Mouse (Mus musculus) layer of hippocampus, adult 2 months (tissue): ENCODE data around the gene Rad1. TPM values are rescaled to one million over a fixed set of nuclear protein-coding genes. Genes with fewer than 3 reads are reported as not detected.
"Not testable (repeated sequence)": the region's sequence is repeated elsewhere in the genome, so short reads cannot be mapped to it uniquely, and the experiment has no call there.

Source experiments
- DNase-seq, 2 experiments: peaks; one replicate each; pipeline ENCODE4 v3.0.0; 2022; ENCODE audit warnings: low spot score in 2 of 2
- H3K27ac ChIP-seq: fragments of 200-600 bp; 2 replicates; pipeline ENCODE4 v1.8.1; 2022
- H3K4me3 ChIP-seq: fragments of 200-600 bp; 2 replicates; pipeline ENCODE4 v1.8.1; 2022; ENCODE audit warnings: mild to moderate bottlenecking
- CTCF ChIP-seq: fragments of 200-600 bp; conservative IDR thresholded peaks from 2 replicates; pipeline ENCODE4 v1.8.1; 2022; ENCODE audit warnings: antibody characterized with exemption, mild to moderate bottlenecking, moderate library complexity
- total RNA-seq, 2 experiments: library from RNA; stranded (reverse); gene quantifications; 2 replicates each; pipeline ENCODE4 v1.2.3; 2021

The Rad1 gene
- total RNA-seq, 2 experiments from 2014 or later, result 11.5 to 14.1 TPM

- peak overlapping the region; percentile 93 for H3K27ac ChIP-seq
- no peak for TF ChIP-seq CTCF
- peak in 1 of 2 experiments; percentile 15 for DNase-seq
- peak overlapping the region; percentile 76 for H3K4me3 ChIP-seq
These were observed 584 bp downstream of the Rad1 start for GRCm38 (mm10) chr15:10486365-10486839.

GRCm38 (mm10) chr15:10487246-10487645 lies 1.4 kb downstream of the Rad1 start:
- peak overlapping the region; percentile 76; the same call in 1 of the 2 replicates for H3K4me3 ChIP-seq
- H3K27ac ChIP-seq, result no peak overlapping the region

GRCm38 (mm10) chr15:10490101-10490500 lies 4.3 kb downstream of the Rad1 start:
- DNase-seq, result no peak
- no peak for TF ChIP-seq CTCF
- Histone ChIP-seq H3K27ac (no peak overlapping the region), H3K4me3 (no peak overlapping the region)

More at GRCm38 (mm10) chr15:10487246-10487645, 1.4 kb downstream of the Rad1 start:
- no peak for DNase-seq
- peak; percentile 56 for TF ChIP-seq CTCF

- no peak for TF ChIP-seq CTCF
- Histone ChIP-seq H3K27ac (no peak overlapping the region), H3K4me3 (no peak overlapping the region)
- DNase-seq, result no peak
These were observed 10.1 kb downstream of the Rad1 start for GRCm38 (mm10) chr15:10495944-10496343.

- not testable (repeated sequence) for H3K27ac ChIP-seq, H3K4me3 ChIP-seq, DNase-seq
These were observed 10.9 kb downstream of the Rad1 start for GRCm38 (mm10) chr15:10496696-10497095.

GRCm38 (mm10) chr15:10499593-10499992 lies 13.8 kb downstream of the Rad1 start:
- DNase-seq, result no peak
- H3K27ac ChIP-seq, result no peak overlapping the region
- no peak for TF ChIP-seq CTCF
- no peak overlapping the region for H3K4me3 ChIP-seq

- TF ChIP-seq CTCF, result no peak
- no peak overlapping the region for H3K4me3 ChIP-seq
- DNase-seq, result no peak
- no peak overlapping the region for H3K27ac ChIP-seq
These were observed 14.2 kb downstream of the Rad1 start for GRCm38 (mm10) chr15:10500035-10500434.

- H3K4me3 ChIP-seq, result no peak overlapping the region
These were observed 15.3 kb downstream of the Rad1 start for GRCm38 (mm10) chr15:10500838-10501719.

GRCm38 (mm10) chr15:10506099-10506498 lies 20.3 kb downstream of the Rad1 start:
- DNase-seq, result no peak
- no peak for TF ChIP-seq CTCF
- Histone ChIP-seq H3K27ac (no peak overlapping the region), H3K4me3 (no peak overlapping the region)

More at GRCm38 (mm10) chr15:10500838-10501719, 15.3 kb downstream of the Rad1 start:
- TF ChIP-seq CTCF, result peak; percentile 96
- peak; percentile 38 to 56 for DNase-seq
- H3K27ac ChIP-seq, result no peak overlapping the region

- no peak overlapping the region for H3K27ac ChIP-seq
- DNase-seq, result no peak
- no peak for TF ChIP-seq CTCF
- H3K4me3 ChIP-seq, result no peak overlapping the region
These were observed 29.3 kb downstream of the Rad1 start for GRCm38 (mm10) chr15:10515166-10515565.

GRCm38 (mm10) chr15:10525896-10526295 lies 40.1 kb downstream of the Rad1 start:
- TF ChIP-seq CTCF, result no peak
- no peak for DNase-seq
- Histone ChIP-seq H3K27ac (no peak overlapping the region), H3K4me3 (no peak overlapping the region)

- no peak for DNase-seq
- no peak for TF ChIP-seq CTCF
- H3K27ac ChIP-seq, result no peak overlapping the region
- no peak overlapping the region for H3K4me3 ChIP-seq
These were observed 45.5 kb downstream of the Rad1 start for GRCm38 (mm10) chr15:10531352-10531751.

GRCm38 (mm10) chr15:10533361-10533760 lies 47.5 kb downstream of the Rad1 start:
- not testable (repeated sequence) for H3K4me3 ChIP-seq, H3K27ac ChIP-seq, DNase-seq

GRCm38 (mm10) chr15:10534591-10534990 lies 48.8 kb downstream of the Rad1 start:
- no peak for TF ChIP-seq CTCF
- Histone ChIP-seq H3K27ac (no peak overlapping the region), H3K4me3 (no peak overlapping the region)
- no peak for DNase-seq
